Mouse (Mus musculus) embryonic facial prominence, embryonic 15.5 days (tissue): ENCODE measurements around the gene Eno4. TPM values are rescaled to one million over a fixed set of nuclear protein-coding genes. Genes with fewer than 3 reads are reported as not detected.

ENCODE experiments used
- ATAC-seq: fragments of 200-750 bp; cut with Nextera tagmentation; 2 replicates; pipeline ENCODE4 v1.8.0; 2017; ENCODE audit warnings: low read depth, moderate TSS enrichment; ENCODE audit not compliant: insufficient number of reproducible peaks, low FRiP score, low TSS enrichment
- H3K27ac ChIP-seq: fragments of 300-500 bp; sonication (generic); replicated peaks from 2 replicates; pipeline ENCODE4 v1.5.1; 2015; ENCODE audit warnings: mild to moderate bottlenecking, inconsistent platforms
- H3K27me3 ChIP-seq: fragments of 300-500 bp; sonication (generic); 2 replicates; pipeline ENCODE4 v1.6.1; 2015; ENCODE audit warnings: inconsistent platforms
- H3K36me3 ChIP-seq: fragments of 300-500 bp; sonication (generic); 2 replicates; pipeline ENCODE4 v1.6.1; 2015; ENCODE audit warnings: mild to moderate bottlenecking, inconsistent platforms
- H3K4me1 ChIP-seq: fragments of 300-500 bp; sonication (generic); 2 replicates; pipeline ENCODE4 v1.6.1; 2015; ENCODE audit warnings: inconsistent platforms
- H3K4me2 ChIP-seq: fragments of 300-500 bp; sonication (generic); replicated peaks from 2 replicates; pipeline ENCODE4 v1.6.1; 2015; ENCODE audit warnings: mild to moderate bottlenecking, inconsistent platforms
- H3K4me3 ChIP-seq: fragments of 300-500 bp; sonication (generic); replicated peaks from 2 replicates; pipeline ENCODE4 v1.5.1; 2015; ENCODE audit warnings: mild to moderate bottlenecking, inconsistent platforms
- H3K9ac ChIP-seq: fragments of 300-500 bp; sonication (generic); 2 replicates; pipeline ENCODE4 v1.6.1; 2015; ENCODE audit warnings: inconsistent platforms
- H3K9me3 ChIP-seq: fragments of 300-500 bp; sonication (generic); replicated peaks from 2 replicates; pipeline ENCODE4 v1.6.1; 2016; ENCODE audit warnings: inconsistent platforms
- WGBS: fragments of 180-500 bp; shearing (Covaris S2); methylation state at CpG from one replicate; pipeline ENCODE4 v1.1.7; 2015; 5-methylcytosine and 5-hydroxymethylcytosine counted together
- polyA plus RNA-seq: library from polyadenylated mRNA; unstranded; fragments of >200 nt; fragmentation: Nextera tagmentation; extraction: Ambion mirVana; gene quantifications from 2 replicates; pipeline ENCODE4 v1.2.1, GENCODE M21; 2015

The Eno4 gene
- polyA plus RNA-seq, 1 experiment from 2014 or later: 4.2 TPM

DNA sequence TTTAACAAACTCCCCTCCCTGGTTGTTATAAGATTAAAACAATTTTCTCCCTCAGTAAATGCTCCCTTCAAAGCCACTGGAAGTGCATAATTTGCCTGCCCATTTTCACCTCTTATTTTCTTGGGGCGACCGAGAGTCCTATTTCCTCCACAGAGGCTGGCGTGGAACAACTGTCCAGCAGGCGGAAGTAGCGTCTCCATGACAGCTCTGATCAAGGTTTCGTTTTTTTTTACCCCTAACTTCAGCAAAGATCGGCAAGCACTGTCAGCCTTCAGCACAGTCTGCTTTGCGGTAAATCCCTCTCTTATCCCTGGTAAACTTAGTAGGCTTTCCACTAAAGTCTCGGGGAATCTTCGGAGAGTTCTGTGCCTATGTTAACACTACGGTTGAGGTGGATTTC lies 24.6 kb upstream of the Eno4 start:
- H3K4me2 ChIP-seq: peak overlapping the region; percentile 23
- H3K9me3 ChIP-seq: no peaks in the 10 kb centered on the region
- no peak overlapping the region for H3K27ac ChIP-seq
- no peak overlapping the region for H3K9ac ChIP-seq
- H3K36me3 ChIP-seq: no peaks in the 10 kb centered on the region
- WGBS: 5% methylated on average over 11 of the region's 11 CpGs
- 0 out of 2 replicates have a peak, but pooled peaks cover 8% of the 10 kb centered on the region for H3K4me1 ChIP-seq
- peaks cover 17% of the 10 kb centered on the region for H3K27me3 ChIP-seq
- H3K4me3 ChIP-seq: no peak overlapping the region
- no peak for ATAC-seq

DNA sequence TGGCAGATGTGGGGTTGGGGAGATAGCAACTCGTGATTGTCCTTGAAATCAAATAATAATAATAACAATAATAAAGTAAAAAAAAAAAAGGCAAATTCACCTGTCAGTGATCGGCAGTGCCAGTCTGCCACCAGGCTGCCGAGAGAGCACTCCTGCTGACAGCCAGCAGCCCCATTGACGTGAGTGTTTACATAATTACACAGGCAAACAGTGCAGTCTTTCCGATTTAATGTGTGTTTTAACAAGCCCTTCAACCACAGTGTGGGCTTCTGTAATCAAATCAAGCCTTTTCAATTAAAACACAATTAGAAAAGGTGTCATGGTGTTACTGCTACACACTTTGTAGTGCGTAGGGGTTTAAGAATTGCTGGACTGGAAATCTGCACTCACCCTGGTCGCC lies 24.1 kb upstream of the Eno4 start:
- Histone ChIP-seq H3K27ac (no peak overlapping the region), H3K9me3 (no peaks in the 10 kb centered on the region), H3K9ac (no peak overlapping the region), H3K4me2 (peak overlapping the region; percentile 23; the same call in 1 of the 2 replicates), H3K27me3 (peaks cover 17% of the 10 kb centered on the region), H3K36me3 (no peaks in the 10 kb centered on the region), H3K4me3 (no peak overlapping the region), H3K4me1 (0 out of 2 replicates have a peak, but pooled peaks cover 8% of the 10 kb centered on the region)
- no peak for ATAC-seq
- 28% methylated on average over 7 of the region's 7 CpGs for WGBS

GRCm38 (mm10) chr19:58931081-58931800 lies 12.0 kb upstream of the Eno4 start:
- ATAC-seq: no peak
- Histone ChIP-seq H3K9me3 (no peaks in the 10 kb centered on the region), H3K4me3 (no peak overlapping the region), H3K4me1 (no peaks in the 10 kb centered on the region), H3K9ac (no peak overlapping the region), H3K4me2 (no peak overlapping the region), H3K27me3 (peaks cover 48% of the 10 kb centered on the region), H3K27ac (no peak overlapping the region), H3K36me3 (no peaks in the 10 kb centered on the region)
- WGBS: 24% methylated on average over 16 of the region's 16 CpGs

DNA sequence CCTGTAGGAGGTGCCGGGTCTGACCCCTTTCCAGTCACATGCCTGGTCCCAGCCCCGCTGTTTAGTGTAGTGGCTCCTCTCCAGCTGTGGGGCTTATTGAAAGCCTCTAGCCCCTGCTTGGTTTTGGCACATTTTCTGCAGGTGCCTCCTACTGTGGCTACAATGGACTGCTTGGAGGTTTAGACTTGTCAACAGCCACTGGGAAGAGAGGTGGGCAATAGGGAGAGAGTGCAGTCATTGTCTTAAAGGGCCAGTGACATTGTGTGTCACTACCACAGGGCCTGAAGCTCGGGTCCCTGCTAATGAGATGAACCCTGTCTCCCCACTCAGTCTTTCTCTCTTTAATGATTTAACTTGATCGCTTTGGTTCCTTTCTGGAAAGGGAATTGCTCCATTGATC lies 10.2 kb upstream of the Eno4 start:
- Histone ChIP-seq H3K27ac (no peak overlapping the region), H3K4me2 (no peak overlapping the region), H3K9ac (no peak overlapping the region), H3K27me3 (peaks cover 48% of the 10 kb centered on the region), H3K36me3 (no peaks in the 10 kb centered on the region), H3K4me1 (no peaks in the 10 kb centered on the region), H3K9me3 (no peaks in the 10 kb centered on the region), H3K4me3 (no peak overlapping the region)
- WGBS: 14% methylated on average over 4 of the region's 4 CpGs
- ATAC-seq: no peak

DNA sequence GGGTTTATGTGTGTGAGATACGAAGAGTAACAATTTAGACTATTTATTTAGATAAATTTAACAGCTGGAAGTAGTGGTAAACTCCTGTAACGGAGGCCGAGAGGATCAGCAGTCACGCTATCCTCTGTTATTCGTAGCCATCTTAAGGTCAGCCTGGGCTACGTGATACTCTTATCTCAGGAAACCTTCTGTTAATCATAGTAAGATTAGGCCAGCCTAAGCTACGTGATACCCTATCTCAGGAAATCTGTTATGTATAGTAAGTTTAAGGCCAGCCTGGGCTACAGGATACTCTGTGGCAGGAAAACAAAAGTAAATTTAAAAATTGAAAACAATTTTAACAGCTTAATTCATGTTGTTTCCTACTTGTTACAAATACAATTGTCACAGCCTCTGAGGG lies 2.7 kb downstream of the Eno4 start:
- Histone ChIP-seq H3K4me2 (no peak overlapping the region), H3K4me1 (peaks cover 13% of the 10 kb centered on the region), H3K27ac (no peak overlapping the region), H3K36me3 (no peaks in the 10 kb centered on the region), H3K9ac (no peak overlapping the region), H3K4me3 (no peak overlapping the region), H3K9me3 (no peaks in the 10 kb centered on the region), H3K27me3 (peaks cover 7% of the 10 kb centered on the region; the same call in 1 of the 2 replicates)
- 87% methylated on average over 7 of the region's 7 CpGs for WGBS
- ATAC-seq: no peak

GRCm38 (mm10) chr19:58951521-58951920 lies 8.3 kb downstream of the Eno4 start:
- Histone ChIP-seq H3K9ac (no peak overlapping the region), H3K4me2 (no peak overlapping the region), H3K36me3 (no peaks in the 10 kb centered on the region), H3K27ac (no peak overlapping the region), H3K27me3 (peaks cover 25% of the 10 kb centered on the region), H3K4me3 (no peak overlapping the region), H3K4me1 (no peaks in the 10 kb centered on the region), H3K9me3 (no peaks in the 10 kb centered on the region)
- ATAC-seq: no peak
- WGBS: 73% methylated on average over 3 of the region's 3 CpGs

DNA sequence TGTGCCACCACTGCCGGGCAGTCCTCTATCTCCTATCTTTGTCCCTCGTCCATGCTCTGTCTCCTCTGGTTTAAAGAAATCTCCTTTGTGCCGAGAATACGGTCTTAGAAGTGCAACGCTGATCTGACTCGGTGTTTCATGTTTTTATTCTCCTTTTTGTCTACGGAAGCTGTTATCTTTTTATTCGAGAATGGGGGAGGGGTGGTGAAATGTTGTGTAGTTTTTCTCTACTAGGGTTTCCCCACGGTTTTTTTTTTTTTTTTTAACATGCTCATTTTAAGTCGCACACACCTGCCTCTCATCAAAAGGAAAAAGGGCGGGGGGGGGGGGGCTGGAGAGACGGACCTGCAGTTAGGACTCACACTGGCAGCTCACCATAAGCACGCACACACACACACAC lies 9.0 kb downstream of the Eno4 start:
- Histone ChIP-seq H3K9ac (no peak overlapping the region), H3K27ac (no peak overlapping the region), H3K4me2 (no peak overlapping the region), H3K36me3 (no peaks in the 10 kb centered on the region), H3K27me3 (peaks cover 25% of the 10 kb centered on the region), H3K9me3 (no peaks in the 10 kb centered on the region), H3K4me3 (no peak overlapping the region), H3K4me1 (no peaks in the 10 kb centered on the region)
- 69% methylated on average over 11 of the region's 13 CpGs for WGBS
- ATAC-seq: no peak

DNA sequence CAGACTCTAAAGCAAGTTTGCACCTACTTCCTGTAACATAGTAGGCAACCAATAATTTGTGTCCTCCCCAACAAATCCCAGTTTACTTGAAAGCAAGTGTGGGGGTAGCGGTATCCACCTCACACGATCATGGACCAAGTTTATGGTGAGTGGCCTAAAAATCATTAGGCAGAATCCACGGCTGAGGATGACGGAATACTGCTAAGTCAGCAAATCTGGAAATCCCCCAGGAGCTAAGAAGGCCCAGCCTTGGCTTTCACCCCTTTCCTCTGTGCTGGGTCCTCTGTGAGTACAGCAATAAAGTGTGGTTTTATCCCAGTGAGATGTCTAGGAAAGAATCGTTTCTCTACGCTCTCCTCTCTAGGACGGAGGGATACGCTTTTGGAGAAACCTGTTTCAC lies 11.6 kb downstream of the Eno4 start:
- H3K36me3 ChIP-seq: no peaks in the 10 kb centered on the region
- no peak overlapping the region for H3K4me3 ChIP-seq
- no peak overlapping the region for H3K4me2 ChIP-seq
- no peak for ATAC-seq
- peaks cover 20% of the 10 kb centered on the region for H3K27me3 ChIP-seq
- no peak overlapping the region for H3K9ac ChIP-seq
- 89% methylated on average over 8 of the region's 8 CpGs for WGBS
- H3K27ac ChIP-seq: no peak overlapping the region
- no peaks in the 10 kb centered on the region for H3K9me3 ChIP-seq
- H3K4me1 ChIP-seq: no peaks in the 10 kb centered on the region

- Histone ChIP-seq H3K27ac (no peak overlapping the region), H3K4me2 (no peak overlapping the region), H3K4me3 (no peak overlapping the region), H3K9ac (no peak overlapping the region), H3K9me3 (no peaks in the 10 kb centered on the region), H3K27me3 (no peaks in the 10 kb centered on the region), H3K4me1 (no peaks in the 10 kb centered on the region), H3K36me3 (no peaks in the 10 kb centered on the region)
- WGBS: 69% methylated on average over 8 of the region's 8 CpGs
- ATAC-seq: no peak
These were observed 19.8 kb downstream of the Eno4 start for GRCm38 (mm10) chr19:58963011-58963410.

DNA sequence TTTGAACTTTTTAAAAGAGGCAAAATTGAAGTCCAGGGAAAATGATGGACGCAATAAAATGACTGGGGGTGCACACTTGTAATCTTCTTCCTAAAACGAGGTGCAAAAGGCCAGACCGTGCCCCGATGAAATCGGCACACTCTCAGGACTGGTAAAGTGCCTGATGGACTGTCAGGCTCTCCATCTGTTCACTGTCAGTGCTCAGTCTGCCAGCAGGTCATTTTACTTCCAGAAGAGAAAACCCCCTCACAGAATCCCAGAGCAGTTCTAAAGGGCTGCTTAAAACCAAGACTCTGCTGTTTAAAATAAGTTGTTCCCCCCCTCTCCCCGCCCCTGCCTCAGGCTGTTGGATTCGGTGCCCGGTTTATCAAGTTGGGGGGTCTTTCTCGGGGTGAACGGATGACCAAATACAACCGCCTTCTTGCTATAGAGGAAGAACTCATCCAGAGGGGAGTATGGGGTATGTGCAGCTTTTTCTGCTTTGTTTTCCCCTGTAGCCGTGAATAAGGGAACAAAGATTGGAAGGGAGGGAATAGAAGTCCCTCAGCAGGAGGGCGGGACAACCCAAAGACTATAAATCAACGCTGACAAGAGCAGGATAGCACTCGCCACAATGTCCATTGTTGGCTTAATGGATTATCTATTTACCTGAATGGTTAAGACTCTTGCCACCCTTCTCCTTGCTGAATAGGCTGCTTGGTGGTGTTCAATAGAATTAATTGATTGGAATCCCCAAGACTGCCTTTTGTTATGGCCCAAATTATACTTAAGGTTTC lies 25.7 kb downstream of the Eno4 start:
- Histone ChIP-seq H3K36me3 (no peaks in the 10 kb centered on the region), H3K9me3 (no peaks in the 10 kb centered on the region), H3K4me2 (no peak overlapping the region), H3K9ac (no peak overlapping the region), H3K27me3 (0 out of 2 replicates have a peak, but pooled peaks cover 5% of the 10 kb centered on the region), H3K27ac (no peak overlapping the region), H3K4me3 (no peak overlapping the region), H3K4me1 (no peaks in the 10 kb centered on the region)
- no peak for ATAC-seq
- 29% methylated on average over 15 of the region's 15 CpGs for WGBS

- no peaks in the 10 kb centered on the region for H3K4me1 ChIP-seq
- no peak overlapping the region for H3K27ac ChIP-seq
- no peaks in the 10 kb centered on the region for H3K9me3 ChIP-seq
- no peak overlapping the region for H3K9ac ChIP-seq
- no peak overlapping the region for H3K4me3 ChIP-seq
- 0 out of 2 replicates have a peak, but pooled peaks cover 5% of the 10 kb centered on the region for H3K27me3 ChIP-seq
- H3K36me3 ChIP-seq: no peaks in the 10 kb centered on the region
- H3K4me2 ChIP-seq: no peak overlapping the region
- ATAC-seq: no peak
- 75% methylated on average over 13 of the region's 13 CpGs for WGBS
These were observed 27.6 kb downstream of the Eno4 start for GRCm38 (mm10) chr19:58970826-58971225.
